Mouse (Mus musculus) G1E (cell line): ENCODE results near the gene Abi2.

Experiments
- CTCF ChIP-seq: IDR thresholded peaks from 2 replicates; pipeline ENCODE4 v1.5.1; 2012; ENCODE audit warnings: low read depth, low read length, inconsistent platforms, mixed read lengths
- TAL1 ChIP-seq: conservative IDR thresholded peaks from 2 replicates; pipeline ENCODE4 v1.6.1; 2012; ENCODE audit warnings: low read depth, low read length, inconsistent platforms, mixed read lengths

GRCm38 (mm10) chr1:60470541-60470940 is 61.1 kb downstream of the Abi2 start:
- no peak for TF ChIP-seq CTCF
- no peak for TF ChIP-seq TAL1
